Mouse (Mus musculus) hindbrain, embryonic 13.5 days (tissue): ENCODE data around the gene Crabp1. TPM values are rescaled to one million over a fixed set of nuclear protein-coding genes. Genes with fewer than 3 reads are reported as not detected.

Experiments used
- ATAC-seq: fragments of 200-750 bp; cut with Nextera tagmentation; 2 replicates; pipeline ENCODE4 v1.8.0; 2017; ENCODE audit warnings: moderate TSS enrichment; ENCODE audit not compliant: low FRiP score
- H3K27ac ChIP-seq: fragments of 300-500 bp; sonication (generic); 2 replicates; pipeline ENCODE4 v1.5.1; 2015; ENCODE audit warnings: inconsistent platforms, mild to moderate bottlenecking, moderate library complexity
- H3K27me3 ChIP-seq: fragments of 300-500 bp; sonication (generic); 2 replicates; pipeline ENCODE4 v1.6.1; 2015; ENCODE audit warnings: mild to moderate bottlenecking, inconsistent platforms
- H3K36me3 ChIP-seq: fragments of 300-500 bp; sonication (generic); 2 replicates; pipeline ENCODE4 v1.6.1; 2015; ENCODE audit warnings: mild to moderate bottlenecking, inconsistent platforms
- H3K4me1 ChIP-seq: fragments of 300-500 bp; sonication (generic); replicated peaks from 2 replicates; pipeline ENCODE4 v1.6.1; 2015; ENCODE audit warnings: inconsistent platforms
- H3K4me2 ChIP-seq: fragments of 300-500 bp; sonication (generic); 2 replicates; pipeline ENCODE4 v1.6.1; 2015; ENCODE audit warnings: inconsistent platforms, mild to moderate bottlenecking, moderate library complexity
- H3K4me3 ChIP-seq: fragments of 300-500 bp; sonication (generic); 2 replicates; pipeline ENCODE4 v1.5.1; 2015; ENCODE audit warnings: mild to moderate bottlenecking, inconsistent platforms
- H3K9ac ChIP-seq: fragments of 300-500 bp; sonication (generic); 2 replicates; pipeline ENCODE4 v1.6.1; 2015; ENCODE audit warnings: mild to moderate bottlenecking, inconsistent platforms
- H3K9me3 ChIP-seq: fragments of 300-500 bp; sonication (generic); 2 replicates; pipeline ENCODE4 v1.6.1; 2016; ENCODE audit warnings: inconsistent platforms
- WGBS: fragments of 180-500 bp; shearing (Covaris S2); methylation state at CpG from one replicate; pipeline ENCODE4 v1.1.7; 2015; 5-methylcytosine and 5-hydroxymethylcytosine counted together
- polyA plus RNA-seq: library from polyadenylated mRNA; unstranded; fragments of >200 nt; fragmentation: Nextera tagmentation; extraction: Ambion mirVana; gene quantifications from 2 replicates; pipeline ENCODE4 v1.2.1, GENCODE M21; 2015

Gene Crabp1
- polyA plus RNA-seq, 1 experiment from 2014 or later, result 389 TPM

GRCm38 (mm10) chr9:54745740-54746370 lies 18.7 kb upstream of the Crabp1 start:
- Histone ChIP-seq H3K4me2 (no peak overlapping the region), H3K9me3 (no peaks in the 10 kb centered on the region), H3K27ac (peak overlapping the region; percentile 18; the same call in 1 of the 2 replicates), H3K9ac (no peak overlapping the region), H3K4me3 (no peak overlapping the region), H3K4me1 (peaks cover 24% of the 10 kb centered on the region), H3K36me3 (no peaks in the 10 kb centered on the region), H3K27me3 (0 out of 2 replicates have a peak, but pooled peaks cover 10% of the 10 kb centered on the region)
- peak; percentile 54 for ATAC-seq
- 14% methylated on average over 13 of the region's 13 CpGs for WGBS

DNA sequence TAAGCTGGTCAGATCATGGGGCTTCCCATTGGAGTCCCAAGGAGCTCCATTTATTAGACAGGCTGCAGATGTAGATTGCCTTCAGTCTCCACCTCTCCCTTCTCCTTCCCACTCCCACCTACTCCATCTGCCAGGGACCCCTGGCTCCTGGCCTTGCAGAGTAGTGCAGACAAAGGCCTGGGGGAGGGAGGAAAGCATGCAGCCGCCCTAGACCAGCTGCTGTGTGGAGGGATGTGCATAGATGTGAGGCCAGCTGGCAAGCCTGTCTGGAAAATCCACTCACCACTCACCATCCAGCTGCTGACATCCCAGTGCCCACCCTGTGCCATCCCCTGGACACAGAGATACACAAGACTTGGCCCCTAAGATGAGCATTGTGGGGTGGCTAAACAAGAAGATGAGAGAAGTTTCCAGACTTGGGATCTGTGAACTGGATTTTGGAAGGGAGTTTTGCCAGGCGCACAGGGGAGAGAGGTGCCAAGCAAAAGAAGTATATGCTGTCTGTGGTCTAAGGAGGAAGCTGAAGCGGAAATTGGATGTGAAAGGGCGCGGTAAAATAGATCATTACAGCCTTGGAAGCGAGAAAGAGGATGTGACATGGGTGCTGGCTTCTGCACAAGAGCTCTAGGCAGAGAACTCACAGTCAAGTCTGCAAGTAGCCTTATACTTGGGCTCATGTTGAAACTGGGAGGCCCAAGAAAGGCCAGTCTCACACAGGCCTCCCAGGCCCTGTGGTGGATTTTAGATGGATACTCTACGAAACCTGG lies 14.2 kb upstream of the Crabp1 start:
- ATAC-seq, result no peak
- H3K9ac ChIP-seq, result no peak overlapping the region
- no peaks in the 10 kb centered on the region for H3K9me3 ChIP-seq
- WGBS, result 80% methylated on average over 7 of the region's 7 CpGs
- no peak overlapping the region for H3K4me2 ChIP-seq
- H3K27me3 ChIP-seq, result peaks cover 3% of the 10 kb centered on the region; the same call in 1 of the 2 replicates
- H3K36me3 ChIP-seq, result no peaks in the 10 kb centered on the region
- no peak overlapping the region for H3K4me3 ChIP-seq
- peaks cover 61% of the 10 kb centered on the region for H3K4me1 ChIP-seq
- 0 out of 2 replicates have a peak overlapping the region, but pooled peaks have one; percentile 30 for H3K27ac ChIP-seq

DNA sequence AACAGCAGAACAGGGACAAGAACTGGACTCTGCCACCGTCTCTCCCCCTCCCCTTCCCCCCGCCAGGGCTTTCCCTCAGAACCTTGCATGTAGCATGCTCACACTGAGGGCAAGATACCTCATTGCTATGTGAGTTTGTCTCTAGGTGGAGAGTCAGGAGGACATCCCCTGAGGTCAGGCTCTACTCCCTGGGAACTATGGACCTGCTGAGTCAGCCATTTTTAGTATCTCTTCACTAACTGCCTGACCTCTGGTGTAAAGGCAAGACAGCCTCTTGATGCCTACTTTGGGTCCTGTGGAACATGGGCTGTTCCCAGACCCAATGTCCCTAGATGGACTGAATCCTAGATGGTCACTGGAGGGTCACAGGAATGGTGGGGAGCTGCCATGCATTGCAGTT lies 12.9 kb upstream of the Crabp1 start:
- H3K27me3 ChIP-seq, result peaks cover 6% of the 10 kb centered on the region; the same call in 1 of the 2 replicates
- no peak for ATAC-seq
- H3K36me3 ChIP-seq, result no peaks in the 10 kb centered on the region
- H3K27ac ChIP-seq, result peak overlapping the region; percentile 80
- peaks cover 49% of the 10 kb centered on the region for H3K4me1 ChIP-seq
- 0 out of 2 replicates have a peak, but pooled peaks cover under 1% of the 10 kb centered on the region for H3K9me3 ChIP-seq
- 62% methylated on average over 2 of the region's 2 CpGs for WGBS
- no peak overlapping the region for H3K4me3 ChIP-seq
- H3K4me2 ChIP-seq, result no peak overlapping the region
- H3K9ac ChIP-seq, result no peak overlapping the region

GRCm38 (mm10) chr9:54752201-54752943 lies 12.2 kb upstream of the Crabp1 start:
- peak overlapping the region; percentile 19 for H3K4me2 ChIP-seq
- H3K4me3 ChIP-seq, result no peak overlapping the region
- H3K36me3 ChIP-seq, result no peaks in the 10 kb centered on the region
- WGBS, result 9% methylated on average over 21 of the region's 21 CpGs
- H3K4me1 ChIP-seq, result peaks cover 49% of the 10 kb centered on the region
- 0 out of 2 replicates have a peak, but pooled peaks cover 3% of the 10 kb centered on the region for H3K9me3 ChIP-seq
- peak; percentile 78 for ATAC-seq
- H3K9ac ChIP-seq, result no peak overlapping the region
- H3K27me3 ChIP-seq, result peaks cover 6% of the 10 kb centered on the region; the same call in 1 of the 2 replicates
- H3K27ac ChIP-seq, result peak overlapping the region; percentile 80

- Histone ChIP-seq H3K27ac (peak overlapping the region; percentile 80), H3K9ac (peak overlapping the region; percentile 49; the same call in 1 of the 2 replicates), H3K27me3 (peaks cover 6% of the 10 kb centered on the region; the same call in 1 of the 2 replicates), H3K4me2 (peak overlapping the region; percentile 19; the same call in 1 of the 2 replicates), H3K4me3 (no peak overlapping the region), H3K9me3 (0 out of 2 replicates have a peak, but pooled peaks cover 3% of the 10 kb centered on the region), H3K4me1 (peaks cover 49% of the 10 kb centered on the region), H3K36me3 (no peaks in the 10 kb centered on the region)
- WGBS, result 22% methylated on average over 11 of the region's 11 CpGs
- peak; percentile 21; the same call in 1 of the 2 replicates for ATAC-seq
These were observed 11.6 kb upstream of the Crabp1 start for GRCm38 (mm10) chr9:54752944-54753295.

DNA sequence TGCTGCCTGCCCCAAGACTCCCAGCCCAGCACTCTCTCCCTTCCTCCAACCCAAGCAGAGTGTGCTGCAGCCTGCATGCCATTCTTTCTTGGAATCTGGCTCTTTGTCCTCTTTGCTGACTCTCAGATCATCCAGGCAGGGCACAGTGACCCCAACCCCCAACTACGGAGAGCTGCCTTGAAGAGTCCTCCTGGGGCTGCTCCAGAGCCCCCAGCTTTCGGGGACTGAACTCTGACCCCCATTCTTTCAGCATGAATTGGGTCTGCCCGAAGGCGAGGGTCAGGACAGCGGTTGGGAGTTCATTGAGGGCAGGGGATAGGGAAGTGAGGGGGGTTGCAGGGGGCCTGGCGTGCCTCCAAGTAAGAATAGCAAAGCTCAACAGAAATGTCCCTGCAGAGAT lies 5.0 kb upstream of the Crabp1 start:
- Histone ChIP-seq H3K27ac (no peak overlapping the region), H3K36me3 (no peaks in the 10 kb centered on the region), H3K4me2 (no peak overlapping the region), H3K27me3 (peaks cover 46% of the 10 kb centered on the region), H3K4me1 (peaks cover 20% of the 10 kb centered on the region), H3K9ac (no peak overlapping the region), H3K4me3 (no peak overlapping the region), H3K9me3 (0 out of 2 replicates have a peak, but pooled peaks cover 3% of the 10 kb centered on the region)
- peak; percentile 17; the same call in 1 of the 2 replicates for ATAC-seq
- WGBS, result 6% methylated on average over 6 of the region's 6 CpGs

GRCm38 (mm10) chr9:54764091-54764490 lies 457 bp upstream of the Crabp1 start:
- no peak overlapping the region for H3K9ac ChIP-seq
- H3K4me2 ChIP-seq, result peak overlapping the region; percentile 77
- H3K4me3 ChIP-seq, result peak overlapping the region; percentile 49
- H3K36me3 ChIP-seq, result no peaks in the 10 kb centered on the region
- no peaks in the 10 kb centered on the region for H3K9me3 ChIP-seq
- peaks cover 43% of the 10 kb centered on the region for H3K4me1 ChIP-seq
- ATAC-seq, result no peak
- H3K27ac ChIP-seq, result no peak overlapping the region
- WGBS, result 18% methylated on average over 12 of the region's 12 CpGs
- H3K27me3 ChIP-seq, result peaks cover 68% of the 10 kb centered on the region

DNA sequence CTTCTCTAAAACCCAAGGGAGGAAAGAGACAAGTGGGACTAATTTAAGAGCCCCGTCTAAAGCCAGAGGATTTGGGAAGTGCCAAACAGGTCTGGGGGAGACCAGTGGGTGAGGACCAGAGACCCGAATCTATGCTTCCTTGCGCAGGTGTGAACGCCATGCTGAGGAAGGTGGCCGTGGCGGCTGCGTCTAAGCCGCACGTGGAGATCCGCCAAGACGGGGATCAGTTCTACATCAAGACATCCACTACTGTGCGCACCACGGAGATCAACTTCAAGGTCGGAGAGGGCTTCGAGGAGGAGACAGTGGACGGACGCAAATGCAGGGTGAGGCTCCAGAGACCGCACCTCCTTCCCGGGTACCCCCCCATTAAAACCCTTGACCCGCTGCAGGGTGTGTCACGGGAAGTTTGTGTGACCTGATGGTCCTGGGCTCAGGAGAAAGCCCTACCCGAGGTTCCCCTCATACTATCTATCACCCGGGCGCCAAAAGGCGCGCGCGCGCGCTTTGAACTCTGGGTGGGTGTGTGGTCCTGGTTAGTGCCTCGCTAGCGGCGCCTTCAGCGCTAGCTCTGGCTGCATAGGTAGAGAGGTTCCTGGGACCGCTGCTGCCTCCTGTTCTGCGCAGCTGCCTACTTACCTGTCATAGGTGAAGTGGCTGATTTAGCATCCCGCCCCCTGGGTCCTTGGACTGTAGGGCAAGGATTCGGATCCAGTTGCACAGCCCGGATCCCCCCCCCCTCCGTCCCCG lies 963 bp downstream of the Crabp1 start:
- ATAC-seq, result peak; percentile 35; the same call in 1 of the 2 replicates
- H3K9ac ChIP-seq, result peak overlapping the region; percentile 73
- H3K27ac ChIP-seq, result no peak overlapping the region
- WGBS, result under 1% methylated on average over 41 of the region's 41 CpGs
- H3K4me3 ChIP-seq, result peak overlapping the region; percentile 49
- H3K4me2 ChIP-seq, result peak overlapping the region; percentile 77
- peaks cover 64% of the 10 kb centered on the region for H3K27me3 ChIP-seq
- H3K4me1 ChIP-seq, result peaks cover 48% of the 10 kb centered on the region
- no peaks in the 10 kb centered on the region for H3K36me3 ChIP-seq
- no peaks in the 10 kb centered on the region for H3K9me3 ChIP-seq

DNA sequence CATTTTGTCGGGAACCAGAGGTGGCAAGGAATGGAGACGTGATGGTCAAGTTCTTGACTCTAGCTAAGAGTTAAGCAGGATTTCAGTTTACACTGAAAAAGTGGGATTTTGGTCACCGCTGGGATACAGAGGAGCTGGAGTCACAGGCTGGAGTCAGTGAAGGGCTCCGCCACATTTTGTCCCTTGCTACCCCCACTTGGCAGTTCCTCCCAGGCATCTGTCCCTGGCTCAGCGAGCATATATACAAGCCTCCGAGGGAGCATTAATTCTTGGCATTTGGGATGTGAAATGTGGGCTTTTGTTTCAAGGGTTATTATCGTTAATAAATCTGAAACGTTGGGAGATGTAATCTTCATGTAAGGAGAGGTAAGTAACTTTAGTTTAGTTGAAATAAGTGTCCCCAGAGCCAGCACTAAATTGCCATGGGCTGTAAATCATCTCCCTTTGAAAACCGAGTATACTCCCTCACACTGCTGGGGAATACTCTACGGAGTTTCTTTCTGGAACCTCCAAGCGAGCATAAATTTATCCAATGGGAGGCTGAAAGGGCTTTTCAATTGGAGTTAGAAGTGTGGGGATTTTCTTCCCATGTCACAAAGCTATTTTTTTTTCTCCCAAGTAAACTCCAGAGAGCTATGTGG lies 5.7 kb downstream of the Crabp1 start:
- Histone ChIP-seq H3K9ac (no peak overlapping the region), H3K4me3 (no peak overlapping the region), H3K27me3 (peaks cover 25% of the 10 kb centered on the region), H3K36me3 (no peaks in the 10 kb centered on the region), H3K4me2 (no peak overlapping the region), H3K27ac (peak overlapping the region; percentile 4; the same call in 1 of the 2 replicates), H3K9me3 (no peaks in the 10 kb centered on the region), H3K4me1 (peaks cover 40% of the 10 kb centered on the region)
- WGBS, result 50% methylated on average over 11 of the region's 11 CpGs
- ATAC-seq, result no peak

GRCm38 (mm10) chr9:54776451-54776982 lies 12.0 kb downstream of the Crabp1 start:
- no peaks in the 10 kb centered on the region for H3K27me3 ChIP-seq

DNA sequence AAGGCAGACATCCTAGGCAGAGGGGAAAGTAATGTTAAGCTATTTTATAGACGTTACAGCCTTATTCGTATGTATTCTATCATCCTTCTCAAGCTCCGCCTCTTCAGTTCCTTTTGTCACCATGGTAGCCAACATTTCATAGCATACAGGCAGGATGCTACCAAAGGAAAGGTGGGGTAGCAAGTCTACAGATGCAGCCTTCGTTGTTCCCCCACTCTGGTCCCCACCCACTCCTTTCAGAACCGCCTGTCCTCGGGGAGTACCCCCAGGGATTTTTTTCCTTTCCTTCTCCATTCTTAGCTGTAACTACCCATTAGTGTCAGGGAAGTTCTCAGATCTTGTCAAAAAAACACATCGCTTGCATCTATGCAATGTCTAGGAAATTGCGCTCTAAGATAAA lies 14.7 kb downstream of the Crabp1 start:
- Histone ChIP-seq H3K27me3 (no peaks in the 10 kb centered on the region), H3K27ac (no peak overlapping the region), H3K4me1 (0 out of 2 replicates have a peak, but pooled peaks cover 3% of the 10 kb centered on the region), H3K36me3 (no peaks in the 10 kb centered on the region), H3K9ac (no peak overlapping the region), H3K4me2 (no peak overlapping the region), H3K4me3 (no peak overlapping the region), H3K9me3 (no peaks in the 10 kb centered on the region)
- 85% methylated on average over 8 of the region's 8 CpGs for WGBS
- ATAC-seq, result no peak

More at GRCm38 (mm10) chr9:54776451-54776982, 12.0 kb downstream of the Crabp1 start:
- Histone ChIP-seq H3K4me2 (no peak overlapping the region), H3K36me3 (no peaks in the 10 kb centered on the region), H3K4me3 (no peak overlapping the region), H3K9me3 (no peaks in the 10 kb centered on the region), H3K27ac (no peak overlapping the region), H3K4me1 (peaks cover 6% of the 10 kb centered on the region), H3K9ac (no peak overlapping the region)
- 86% methylated on average over 13 of the region's 13 CpGs for WGBS
- ATAC-seq, result no peak
